Mouse (Mus musculus): ENCODE results near the gene Memo1. TPM values are rescaled to one million over a fixed set of nuclear protein-coding genes. Genes with fewer than 3 reads are reported as not detected.
"Not testable (repeated sequence)": the region's sequence is repeated elsewhere in the genome, so short reads cannot be mapped to it uniquely, and the experiment has no call there.

The Memo1 gene
- total RNA-seq, 2 experiments from 2014 or later: 62.2 to 65.7 TPM

GRCm38 (mm10) chr17:74270205-74270604 lies 25.1 kb downstream of the Memo1 start:
- DNase-seq (ENCODE audit: extremely low spot score in 1 of 2, low spot score in 2 of 2): no peak
- intact Hi-C loops (cut with DNase I): no loop called here

DNA sequence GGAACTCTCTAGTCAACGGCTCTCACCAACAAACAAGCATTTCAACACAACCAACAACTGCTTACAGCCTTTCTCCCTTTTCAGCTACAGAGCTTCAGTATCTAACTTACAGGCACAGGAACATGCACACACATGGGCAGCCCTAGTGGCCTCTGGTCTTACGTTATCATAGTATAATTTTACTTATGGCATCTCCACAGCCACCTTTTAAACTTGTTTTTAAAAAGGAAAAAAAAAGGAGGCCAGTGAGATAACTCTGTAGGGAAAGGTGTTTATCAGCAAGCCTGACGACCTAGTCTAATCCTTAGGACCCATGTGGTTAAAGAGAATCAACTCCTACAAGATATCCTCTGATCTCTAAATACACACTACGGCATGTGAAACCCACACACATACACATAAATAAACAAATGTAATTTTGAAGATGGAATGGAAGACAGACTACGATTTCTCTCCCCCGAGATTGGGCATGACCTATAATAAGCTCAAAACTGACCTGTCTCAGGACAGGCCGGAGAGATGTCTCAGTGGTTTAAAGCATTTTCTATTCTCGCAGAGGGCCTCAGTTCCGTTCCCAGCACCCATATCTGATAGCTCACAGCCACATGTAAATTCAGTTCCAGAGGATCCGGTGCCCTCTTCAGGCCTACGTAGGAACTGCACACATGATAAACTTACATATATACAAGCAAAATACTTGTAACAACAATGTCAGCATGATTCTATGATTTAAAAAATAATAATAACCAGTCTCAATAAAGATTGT lies 27.7 kb downstream of the Memo1 start:
- intact Hi-C loops (cut with DNase I): no loop called here
- DNase-seq (ENCODE audit: extremely low spot score in 1 of 2, low spot score in 2 of 2): no peak

GRCm38 (mm10) chr17:74265636-74266035 lies 29.7 kb downstream of the Memo1 start:
- DNase-seq (ENCODE audit: extremely low spot score in 1 of 2, low spot score in 2 of 2): no peak
- intact Hi-C loops (cut with DNase I): no loop called here

DNA sequence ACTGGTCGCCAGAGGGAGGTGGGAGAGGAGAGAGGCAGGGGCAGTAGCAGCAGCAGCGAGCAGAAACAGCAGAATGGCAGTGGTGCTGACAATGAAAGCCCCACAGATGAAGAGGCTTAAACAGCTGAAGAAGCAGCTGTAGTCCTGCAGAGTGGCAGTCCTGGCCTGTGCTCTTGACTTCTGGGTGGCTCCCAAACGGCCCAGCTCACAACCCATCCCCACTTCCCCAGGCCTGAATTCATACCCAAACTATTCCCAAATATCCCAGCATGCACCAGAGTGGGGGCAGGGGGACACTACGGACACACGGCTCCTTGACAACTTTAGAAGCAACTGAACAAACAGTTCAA lies 30.2 kb downstream of the Memo1 start:
- DNase-seq (ENCODE audit: extremely low spot score in 1 of 2, low spot score in 2 of 2): peak in 1 of 2 experiments; percentile 27
- intact Hi-C loops (cut with DNase I): no loop called here

DNA sequence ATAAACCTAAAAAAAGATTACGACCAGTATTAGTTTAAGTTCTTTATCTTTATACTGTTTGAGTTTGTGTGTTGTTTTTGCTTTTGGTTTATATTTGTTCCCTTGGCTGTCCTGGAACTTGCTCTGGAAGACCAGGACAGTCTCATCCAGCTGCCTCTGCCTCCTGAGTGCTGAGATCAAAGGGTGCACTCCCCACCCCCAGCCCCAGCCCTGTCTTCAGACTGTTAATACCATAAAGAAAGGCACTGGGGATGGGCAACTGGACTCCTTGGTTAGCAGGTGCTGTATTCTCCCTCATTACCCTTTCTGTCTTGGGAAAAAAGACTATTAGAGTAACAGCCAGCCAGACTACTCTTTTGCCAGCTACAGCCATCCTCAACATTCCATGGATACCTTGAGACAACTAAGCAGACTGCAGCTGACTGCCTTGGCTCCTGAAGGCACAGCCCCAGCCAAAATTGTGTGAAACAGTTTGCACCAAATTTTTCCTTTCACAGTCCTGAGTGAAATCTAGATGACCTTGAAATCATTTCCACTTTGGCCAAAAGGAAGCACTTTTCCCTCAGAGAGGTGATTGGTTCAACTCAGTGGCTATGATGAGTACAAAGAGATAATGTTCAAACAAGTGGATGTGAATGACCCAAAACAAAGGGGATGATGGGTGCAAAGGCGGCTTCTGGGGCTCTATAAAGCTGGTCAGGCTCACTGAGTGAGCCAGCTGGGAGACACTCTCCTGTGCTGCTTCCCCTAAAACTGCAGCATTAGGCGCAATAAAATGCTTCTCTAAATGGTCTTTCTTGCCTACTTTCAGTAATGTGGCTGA lies 30.8 kb downstream of the Memo1 start:
- intact Hi-C loops (cut with DNase I): no loop called here
- DNase-seq (ENCODE audit: extremely low spot score in 1 of 2, low spot score in 2 of 2): no peak

GRCm38 (mm10) chr17:74262415-74262814 lies 32.9 kb downstream of the Memo1 start:
- intact Hi-C loops (cut with DNase I): no loop called here
- DNase-seq (ENCODE audit: extremely low spot score in 1 of 2, low spot score in 2 of 2): no peak

GRCm38 (mm10) chr17:74245284-74245683 lies 50.0 kb downstream of the Memo1 start:
- no peak for DNase-seq (ENCODE audit: extremely low spot score in 1 of 2, low spot score in 2 of 2)
- intact Hi-C loops (cut with DNase I): no loop called here

DNA sequence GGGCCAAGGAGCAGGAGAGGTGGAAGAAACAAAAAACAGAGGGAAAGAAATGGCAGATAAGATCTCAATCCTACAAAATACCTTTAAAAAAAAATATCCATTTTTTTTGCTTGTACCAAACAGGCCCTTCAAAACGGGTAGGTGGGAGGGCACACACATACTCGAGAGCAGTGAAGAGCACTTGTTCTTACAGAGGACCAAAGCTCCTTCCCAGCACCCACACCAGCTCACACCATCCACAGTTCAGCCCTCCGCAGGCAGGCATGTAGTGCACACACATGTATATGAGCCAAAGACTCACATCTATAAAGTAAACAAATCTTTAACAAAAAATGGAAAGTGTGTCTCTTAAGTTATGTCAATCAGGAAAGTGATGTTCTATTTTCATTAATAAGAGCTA lies 52.5 kb downstream of the Memo1 start:
- DNase-seq (ENCODE audit: extremely low spot score in 1 of 2, low spot score in 2 of 2): no peak
- intact Hi-C loops (cut with DNase I): no loop called here

DNA sequence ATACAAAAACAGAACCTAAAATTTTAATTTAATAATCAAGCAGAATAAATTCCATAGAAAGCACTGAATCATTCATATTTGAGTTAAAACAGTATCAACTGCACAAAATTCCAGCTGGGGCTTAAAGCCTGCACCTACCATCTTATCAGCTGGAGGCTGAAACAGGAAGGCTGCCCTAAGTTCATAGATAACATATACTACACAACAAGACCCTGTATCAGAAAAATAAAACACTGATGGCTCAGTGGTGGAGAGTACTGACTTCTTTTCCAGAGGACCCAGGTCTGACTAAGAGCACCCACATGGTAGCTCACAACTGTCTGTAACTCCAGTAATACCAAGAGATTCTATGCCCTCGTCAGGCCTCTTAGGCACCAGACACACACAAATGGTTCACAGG lies 55.0 kb downstream of the Memo1 start:
- no peak for DNase-seq (ENCODE audit: extremely low spot score in 1 of 2, low spot score in 2 of 2)
- intact Hi-C loops (cut with DNase I): no loop called here

DNA sequence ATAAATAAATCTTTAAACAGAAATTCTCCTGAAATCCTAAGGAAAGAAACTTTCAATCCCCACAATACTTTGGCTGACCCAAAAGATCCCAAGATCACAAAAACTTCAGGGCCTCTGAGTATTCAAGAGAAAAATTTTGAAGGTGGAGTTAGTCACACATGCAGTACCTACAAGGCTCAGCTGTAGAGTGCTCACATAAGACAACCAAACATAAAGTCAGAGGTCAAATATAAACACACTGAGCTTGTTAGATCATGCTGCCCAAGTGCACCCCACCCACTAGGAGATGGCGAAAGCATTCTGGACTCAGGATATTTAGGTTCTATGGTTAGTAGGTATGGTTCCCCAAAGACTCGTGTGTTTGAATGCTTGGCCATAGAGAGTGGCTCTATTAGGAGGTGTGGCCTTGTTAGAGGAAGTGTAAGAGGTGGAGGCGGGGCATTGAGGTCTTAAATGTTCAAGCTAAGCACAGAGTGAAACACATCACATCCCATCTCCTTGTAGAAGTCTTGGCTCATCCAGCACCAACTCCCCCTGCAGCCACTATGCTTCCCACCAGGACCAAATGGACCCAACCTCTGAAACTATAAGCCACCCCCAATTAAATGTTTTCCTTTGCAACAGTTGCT lies 67.1 kb downstream of the Memo1 start:
- DNase-seq (ENCODE audit: extremely low spot score in 1 of 2, low spot score in 2 of 2): no peak
- intact Hi-C loops (cut with DNase I): no loop called here

DNA sequence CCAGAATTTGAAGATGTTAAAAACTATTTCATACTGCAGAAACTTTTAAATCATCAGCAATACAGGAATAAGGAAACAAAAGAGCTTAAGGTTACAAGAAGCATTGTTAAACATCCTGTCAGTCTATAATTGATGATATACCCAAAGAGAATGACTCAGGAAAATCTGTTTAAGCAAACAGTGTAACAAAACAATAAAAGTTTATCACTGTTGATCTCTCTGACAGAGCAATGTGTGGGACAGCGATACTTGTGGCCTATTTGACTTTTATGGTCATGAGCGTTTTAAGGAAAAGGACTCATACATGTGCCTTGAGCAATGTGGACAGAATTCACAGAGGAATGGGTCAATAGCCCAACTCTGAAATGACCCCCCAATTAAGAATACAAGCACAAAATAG lies 78.0 kb downstream of the Memo1 start:
- no peak for DNase-seq (ENCODE audit: extremely low spot score in 1 of 2, low spot score in 2 of 2)
- intact Hi-C loops (cut with DNase I): no loop called here

DNA sequence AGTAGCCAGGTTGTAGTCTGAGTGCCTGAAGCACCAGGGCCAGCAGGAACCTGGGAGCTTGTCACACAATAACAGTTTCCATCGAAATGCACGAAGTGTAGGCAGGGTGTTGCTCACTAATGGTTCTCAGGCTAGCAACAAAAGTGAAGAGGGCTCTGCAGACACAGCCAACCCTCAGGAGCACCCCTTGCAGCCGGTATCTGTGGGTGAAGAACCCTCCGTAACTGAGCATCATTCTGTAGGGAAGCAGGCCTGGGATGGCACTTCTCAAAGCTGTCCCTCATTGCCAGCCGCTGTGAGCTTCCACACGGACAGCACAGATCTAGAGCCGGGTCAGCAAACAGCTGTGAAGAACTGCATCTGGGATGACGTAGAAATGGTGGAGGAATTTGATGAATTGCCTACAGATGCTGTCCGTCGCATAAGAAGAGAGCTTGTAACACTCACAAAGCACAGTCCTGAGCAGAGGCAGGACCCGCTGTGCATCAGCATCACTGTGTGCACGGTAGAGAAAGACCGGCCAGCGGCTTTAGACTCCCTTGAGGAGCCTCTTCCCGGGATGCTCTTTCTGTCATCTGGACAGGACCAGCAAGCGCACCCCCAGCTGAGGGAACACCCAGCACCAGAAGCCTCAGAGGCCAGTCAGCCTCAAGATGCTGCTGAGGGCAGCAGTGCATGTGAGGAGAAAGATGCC lies 82.3 kb downstream of the Memo1 start:
- DNase-seq (ENCODE audit: extremely low spot score in 1 of 2, low spot score in 2 of 2); intact Hi-C loops (cut with DNase I): not testable (repeated sequence)

GRCm38 (mm10) chr17:74209143-74209908 lies 86.0 kb downstream of the Memo1 start:
- no peak for DNase-seq (ENCODE audit: extremely low spot score in 1 of 2, low spot score in 2 of 2)
- intact Hi-C loops (cut with DNase I): no loop called here

DNA sequence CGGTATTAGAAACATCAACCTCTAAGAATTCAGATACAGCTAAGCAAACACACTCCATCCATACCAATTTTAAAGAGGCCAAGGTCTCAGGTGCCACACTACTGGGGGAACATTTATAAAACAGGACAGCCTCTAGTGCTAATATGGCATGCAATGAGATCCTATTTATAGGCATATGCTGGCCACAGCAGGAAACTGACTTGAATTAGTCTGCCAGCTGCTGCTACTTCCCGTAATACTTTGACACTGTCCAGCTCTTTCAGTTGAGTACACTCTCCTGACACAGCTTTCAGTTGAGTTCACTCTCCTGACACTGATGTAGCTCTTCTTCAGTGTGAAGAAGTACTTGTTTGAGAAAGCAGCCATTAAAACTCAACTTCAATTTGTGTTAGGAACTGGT lies 99.4 kb downstream of the Memo1 start:
- intact Hi-C loops (cut with DNase I): loop anchor here (10.0 kb wide), 1 partner anchor 171 kb away; no protein-coding TSS in a partner anchor

GRCm38 (mm10) chr17:74194755-74195154 lies 100.6 kb downstream of the Memo1 start:
- intact Hi-C loops (cut with DNase I): loop anchor here (10.0 kb wide), 1 partner anchor 170 kb away; no protein-coding TSS in a partner anchor
- peak in 1 of 2 experiments; percentile 38 for DNase-seq (ENCODE audit: extremely low spot score in 1 of 2, low spot score in 2 of 2)

More for the DNA sequence above, 99.4 kb downstream of the Memo1 start:
- no peak for DNase-seq (ENCODE audit: extremely low spot score in 1 of 2, low spot score in 2 of 2)

DNA sequence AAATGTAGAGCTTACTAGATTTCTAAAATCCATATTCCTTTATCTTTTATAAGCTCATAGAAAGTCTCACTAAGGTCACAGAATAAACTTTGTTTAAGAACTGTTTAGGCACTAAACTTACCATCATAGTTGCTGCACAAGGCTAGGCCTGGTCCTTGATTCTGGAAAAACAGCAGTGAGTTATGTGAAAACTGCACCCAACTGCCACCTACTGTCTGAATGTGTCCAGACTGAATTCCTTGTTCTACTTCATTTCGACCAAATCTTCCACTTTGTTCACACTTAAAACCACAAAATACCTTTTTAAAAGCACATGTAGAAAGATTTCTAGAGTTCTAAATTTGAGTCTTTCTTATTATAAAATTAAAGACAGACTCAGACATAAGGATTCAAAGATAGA lies 101.9 kb downstream of the Memo1 start:
- intact Hi-C loops (cut with DNase I): loop anchor here (10.0 kb wide), 1 partner anchor 169 kb away; no protein-coding TSS in a partner anchor
- DNase-seq (ENCODE audit: extremely low spot score in 1 of 2, low spot score in 2 of 2): no peak

DNA sequence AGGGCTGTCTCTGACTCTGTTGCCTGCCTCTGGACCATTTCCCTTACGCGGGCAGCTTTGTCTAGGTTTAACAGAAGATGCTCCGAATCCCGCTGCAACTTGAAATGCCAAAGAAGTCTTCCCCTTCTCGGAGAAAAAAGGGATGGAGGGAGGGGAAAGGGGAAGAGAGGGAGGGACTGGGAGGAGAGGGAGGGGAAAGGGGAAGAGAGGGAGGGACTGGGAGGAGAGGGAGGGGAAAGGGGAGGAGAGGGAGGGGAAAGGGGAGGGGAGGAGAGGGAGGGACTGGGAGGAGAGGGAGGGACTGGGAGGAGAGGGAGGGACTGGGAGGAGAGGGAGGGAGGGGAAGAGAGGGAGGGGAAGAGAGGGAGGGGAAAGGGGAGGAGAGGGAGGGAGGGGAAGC lies 103.9 kb downstream of the Memo1 start:
- intact Hi-C loops (cut with DNase I): loop anchor here (10.0 kb wide), 1 partner anchor 167 kb away; no protein-coding TSS in a partner anchor
- DNase-seq (ENCODE audit: extremely low spot score in 1 of 2, low spot score in 2 of 2): no peak

GRCm38 (mm10) chr17:74186197-74186596 lies 109.1 kb downstream of the Memo1 start:
- intact Hi-C loops (cut with DNase I): no loop called here
- no peak for DNase-seq (ENCODE audit: extremely low spot score in 1 of 2, low spot score in 2 of 2)

Measured in left cerebral cortex, postnatal 10 days (tissue).